Mouse (Mus musculus): ENCODE data around the gene Man1a. TPM values are rescaled to one million over a fixed set of nuclear protein-coding genes. Genes with fewer than 3 reads are reported as not detected.

The Man1a gene
- polyA plus RNA-seq (2015; fragmentation: Nextera tagmentation; extraction: Ambion mirVana): 2.2 and 2.8 TPM in 2 replicates

- H3K36me3 ChIP-seq: no peaks in the 10 kb centered on the region
- 6% methylated on average over 4 of the region's 4 CpGs for WGBS
- H3K4me1 ChIP-seq (replicated peaks): peaks cover 18% of the 10 kb centered on the region
- H3K4me2 ChIP-seq (replicated peaks): peak within 1 kb of the TSS; percentile 100
- peaks cover 33% of the 10 kb centered on the region for H3K27me3 ChIP-seq
- no peak within 1 kb of the TSS for H3K27ac ChIP-seq
- peak within 1 kb of the TSS; percentile 70 for H3K9ac ChIP-seq (replicated peaks)
- H3K4me3 ChIP-seq (replicated peaks): peak within 1 kb of the TSS; percentile 66
- no peak for ATAC-seq
- no peaks in the 10 kb centered on the region for H3K9me3 ChIP-seq
These were observed at the start of gene Man1a for GRCm38 (mm10) chr10:54076420-54076819. Gene Man1a (minus strand): TSS chr10:54076609.

GRCm38 (mm10) chr10:54121816-54122215 lies 45.4 kb upstream of the Man1a start:
- Histone ChIP-seq H3K9ac (replicated peaks) (no peak overlapping the region), H3K9me3 (no peaks in the 10 kb centered on the region), H3K4me1 (replicated peaks) (no peaks in the 10 kb centered on the region), H3K4me2 (replicated peaks) (no peak overlapping the region), H3K27me3 (no peaks in the 10 kb centered on the region), H3K36me3 (no peaks in the 10 kb centered on the region), H3K27ac (no peak overlapping the region), H3K4me3 (replicated peaks) (no peak overlapping the region)
- no peak for ATAC-seq
- WGBS: 91% methylated on average over 4 of the region's 4 CpGs

GRCm38 (mm10) chr10:54120375-54120774 lies 44.0 kb upstream of the Man1a start:
- H3K4me3 ChIP-seq (replicated peaks): no peak overlapping the region
- no peaks in the 10 kb centered on the region for H3K4me1 ChIP-seq (replicated peaks)
- WGBS: 82% methylated on average over 2 of the region's 2 CpGs
- no peaks in the 10 kb centered on the region for H3K36me3 ChIP-seq
- H3K27ac ChIP-seq: no peak overlapping the region
- H3K9me3 ChIP-seq: no peaks in the 10 kb centered on the region
- no peak for ATAC-seq
- H3K9ac ChIP-seq (replicated peaks): no peak overlapping the region
- no peaks in the 10 kb centered on the region for H3K27me3 ChIP-seq
- H3K4me2 ChIP-seq (replicated peaks): no peak overlapping the region

- no peak overlapping the region for H3K9ac ChIP-seq (replicated peaks)
- H3K4me3 ChIP-seq (replicated peaks): no peak overlapping the region
- no peak for ATAC-seq
- no peaks in the 10 kb centered on the region for H3K4me1 ChIP-seq (replicated peaks)
- no peak overlapping the region for H3K4me2 ChIP-seq (replicated peaks)
- 88% methylated on average over 2 of the region's 2 CpGs for WGBS
- no peaks in the 10 kb centered on the region for H3K27me3 ChIP-seq
- no peak overlapping the region for H3K27ac ChIP-seq
- no peaks in the 10 kb centered on the region for H3K36me3 ChIP-seq
- no peaks in the 10 kb centered on the region for H3K9me3 ChIP-seq
These were observed 42.9 kb upstream of the Man1a start for GRCm38 (mm10) chr10:54119303-54119702.

GRCm38 (mm10) chr10:54118223-54118912 lies 42.0 kb upstream of the Man1a start:
- Histone ChIP-seq H3K9ac (replicated peaks) (no peak overlapping the region), H3K4me1 (replicated peaks) (no peaks in the 10 kb centered on the region), H3K9me3 (no peaks in the 10 kb centered on the region), H3K27me3 (no peaks in the 10 kb centered on the region), H3K4me2 (replicated peaks) (no peak overlapping the region), H3K36me3 (no peaks in the 10 kb centered on the region), H3K27ac (no peak overlapping the region), H3K4me3 (replicated peaks) (no peak overlapping the region)
- whole genome bisulfite sequencing: 76% methylated on average over 4 of the region's 4 CpGs
- no peak for ATAC-seq

- Histone ChIP-seq H3K36me3 (no peaks in the 10 kb centered on the region), H3K9ac (replicated peaks) (no peak overlapping the region), H3K27me3 (no peaks in the 10 kb centered on the region), H3K27ac (no peak overlapping the region), H3K4me2 (replicated peaks) (no peak overlapping the region), H3K9me3 (no peaks in the 10 kb centered on the region), H3K4me1 (replicated peaks) (no peaks in the 10 kb centered on the region), H3K4me3 (replicated peaks) (no peak overlapping the region)
- WGBS: 90% methylated on average over 4 of the region's 4 CpGs
- ATAC-seq: no peak
These were observed 41.4 kb upstream of the Man1a start for GRCm38 (mm10) chr10:54117763-54118162.

GRCm38 (mm10) chr10:54103671-54104070 lies 27.3 kb upstream of the Man1a start:
- H3K27me3 ChIP-seq: no peaks in the 10 kb centered on the region
- no peak overlapping the region for H3K9ac ChIP-seq (replicated peaks)
- 87% methylated on average over 4 of the region's 4 CpGs for WGBS
- no peaks in the 10 kb centered on the region for H3K36me3 ChIP-seq
- 0 out of 2 replicates have a peak, but pooled peaks have one; percentile 34 for ATAC-seq
- H3K4me1 ChIP-seq (replicated peaks): no peaks in the 10 kb centered on the region
- no peak overlapping the region for H3K4me2 ChIP-seq (replicated peaks)
- no peak overlapping the region for H3K27ac ChIP-seq
- no peaks in the 10 kb centered on the region for H3K9me3 ChIP-seq
- H3K4me3 ChIP-seq (replicated peaks): no peak overlapping the region

- no peak overlapping the region for H3K4me3 ChIP-seq (replicated peaks)
- no peaks in the 10 kb centered on the region for H3K27me3 ChIP-seq
- H3K9me3 ChIP-seq: no peaks in the 10 kb centered on the region
- ATAC-seq: no peak
- H3K27ac ChIP-seq: no peak overlapping the region
- no peak overlapping the region for H3K4me2 ChIP-seq (replicated peaks)
- no peak overlapping the region for H3K9ac ChIP-seq (replicated peaks)
- no peaks in the 10 kb centered on the region for H3K36me3 ChIP-seq
- H3K4me1 ChIP-seq (replicated peaks): no peaks in the 10 kb centered on the region
These were observed 15.7 kb upstream of the Man1a start for GRCm38 (mm10) chr10:54092081-54092480.

GRCm38 (mm10) chr10:54089923-54090322 lies 13.5 kb upstream of the Man1a start:
- ATAC-seq: no peak
- H3K4me3 ChIP-seq (replicated peaks): no peak overlapping the region

GRCm38 (mm10) chr10:54087346-54087745 lies 10.9 kb upstream of the Man1a start:
- Histone ChIP-seq H3K9me3 (no peaks in the 10 kb centered on the region), H3K27me3 (no peaks in the 10 kb centered on the region), H3K4me3 (replicated peaks) (no peak overlapping the region), H3K9ac (replicated peaks) (no peak overlapping the region), H3K4me2 (replicated peaks) (no peak overlapping the region), H3K36me3 (no peaks in the 10 kb centered on the region), H3K27ac (no peak overlapping the region), H3K4me1 (replicated peaks) (no peaks in the 10 kb centered on the region)
- no peak for ATAC-seq
- WGBS: 86% methylated on average over 3 of the region's 3 CpGs

More at GRCm38 (mm10) chr10:54089923-54090322, 13.5 kb upstream of the Man1a start:
- H3K36me3 ChIP-seq: no peaks in the 10 kb centered on the region
- H3K27ac ChIP-seq: no peak overlapping the region
- H3K27me3 ChIP-seq: no peaks in the 10 kb centered on the region
- H3K9ac ChIP-seq (replicated peaks): no peak overlapping the region
- WGBS: 93% methylated on average over 6 of the region's 6 CpGs
- no peaks in the 10 kb centered on the region for H3K9me3 ChIP-seq
- no peaks in the 10 kb centered on the region for H3K4me1 ChIP-seq (replicated peaks)
- H3K4me2 ChIP-seq (replicated peaks): no peak overlapping the region

GRCm38 (mm10) chr10:54085073-54085472 lies 8.7 kb upstream of the Man1a start:
- WGBS: 94% methylated on average over 2 of the region's 2 CpGs
- Histone ChIP-seq H3K4me3 (replicated peaks) (no peak overlapping the region), H3K4me1 (replicated peaks) (no peaks in the 10 kb centered on the region), H3K9ac (replicated peaks) (no peak overlapping the region), H3K9me3 (no peaks in the 10 kb centered on the region), H3K36me3 (no peaks in the 10 kb centered on the region), H3K27ac (no peak overlapping the region), H3K4me2 (replicated peaks) (no peak overlapping the region), H3K27me3 (no peaks in the 10 kb centered on the region)
- ATAC-seq: no peak

GRCm38 (mm10) chr10:54077005-54077404 lies 596 bp upstream of the Man1a start:
- Histone ChIP-seq H3K9ac (replicated peaks) (no peak overlapping the region), H3K27me3 (peaks cover 33% of the 10 kb centered on the region), H3K36me3 (no peaks in the 10 kb centered on the region), H3K4me3 (replicated peaks) (no peak overlapping the region), H3K4me1 (replicated peaks) (peaks cover 18% of the 10 kb centered on the region), H3K9me3 (no peaks in the 10 kb centered on the region), H3K27ac (no peak overlapping the region), H3K4me2 (replicated peaks) (no peak overlapping the region)
- 57% methylated on average over 3 of the region's 3 CpGs for WGBS
- ATAC-seq: no peak
